Mouse (Mus musculus) embryonic fibroblast, embryonic 13.5 days (primary cell): Measurements from ENCODE around the gene Dennd1a.

Experiments used
- CTCF ChIP-seq: IDR thresholded peaks from 2 replicates; pipeline ENCODE4 v1.5.1; 2011; ENCODE audit warnings: mild to moderate bottlenecking, control low read depth, low read length, moderate library complexity, borderline replicate concordance; ENCODE audit not compliant: insufficient read depth
- POLR2A ChIP-seq: IDR thresholded peaks from 2 replicates; pipeline ENCODE4 v1.6.1; 2011; ENCODE audit warnings: low read depth, mild to moderate bottlenecking, control low read depth, low read length, moderate library complexity

DNA sequence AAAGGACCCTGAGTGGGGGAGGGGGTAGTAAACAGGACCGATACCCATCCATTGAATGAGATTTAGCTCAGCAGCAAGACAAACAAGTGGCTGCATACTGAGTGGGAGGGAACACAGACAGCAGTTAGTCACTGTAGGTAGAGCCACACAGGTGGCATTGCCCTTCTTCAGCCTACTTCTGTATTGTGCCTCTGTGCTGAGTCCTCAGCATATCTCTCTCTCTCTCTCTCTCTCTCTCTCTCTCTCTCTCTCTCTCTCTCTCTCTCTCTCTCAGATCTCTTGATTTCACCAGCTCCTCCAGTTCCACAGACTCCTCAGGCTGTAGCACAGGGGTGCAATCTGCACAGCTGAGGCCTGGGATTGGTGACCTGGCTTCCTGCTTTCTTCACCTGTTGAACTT, 347.2 kb downstream of the Dennd1a start:
- TF ChIP-seq POLR2A (no peak), CTCF (no peak)
